Mouse (Mus musculus) left cerebral cortex, adult 2 months (tissue): ENCODE measurements around the gene Klf12. TPM values are rescaled to one million over a fixed set of nuclear protein-coding genes. Genes with fewer than 3 reads are reported as not detected.
"Not testable (repeated sequence)": the region's sequence is repeated elsewhere in the genome, so short reads cannot be mapped to it uniquely, and the experiment has no call there.

ENCODE experiments used
- DNase-seq, 2 experiments: peaks; one replicate each; pipeline ENCODE4 v3.0.0; 2021 to 2022; ENCODE audit warnings: low spot score in 2 of 2, mixed read lengths in 1 of 2; ENCODE audit errors: extremely low spot score in 1 of 2
- H3K27ac ChIP-seq: fragments of 200-600 bp; 2 replicates; pipeline ENCODE4 v1.8.1; 2022
- H3K4me3 ChIP-seq: fragments of 200-600 bp; 2 replicates; pipeline ENCODE4 v1.8.1; 2022
- CTCF ChIP-seq: fragments of 200-600 bp; IDR thresholded peaks from 2 replicates; pipeline ENCODE4 v1.8.1; 2022; ENCODE audit warnings: antibody characterized with exemption, mild to moderate bottlenecking, moderate library complexity
- intact Hi-C: fragments of 180-260 bp; cut with DNase I; formaldehyde crosslinking; loops from one replicate; pipeline ENCODE4 v1.15.1; 2025
- total RNA-seq, 2 experiments: library from RNA; stranded (reverse); gene quantifications; 2 replicates each; pipeline ENCODE4 v1.2.3; 2021

Klf12 gene
- total RNA-seq, 2 experiments from 2014 or later = 53.6 to 55.7 TPM

- intact Hi-C loops = no loop called here
- no peak overlapping the region for H3K4me3 ChIP-seq
- no peak for TF ChIP-seq CTCF
- DNase-seq = no peak
- no peak overlapping the region for H3K27ac ChIP-seq
Measured at GRCm38 (mm10) chr14:99900902-99901301, 383.6 kb downstream of the Klf12 start.

- DNase-seq = no peak
- no peak for TF ChIP-seq CTCF
- Histone ChIP-seq H3K27ac (no peak overlapping the region), H3K4me3 (no peak overlapping the region)
- intact Hi-C loops = loop anchor here (10.0 kb wide), 2 partner anchors 264 to 524 kb away; no protein-coding TSS in a partner anchor
Measured at GRCm38 (mm10) chr14:99898861-99899260, 385.6 kb downstream of the Klf12 start.

GRCm38 (mm10) chr14:99894708-99895383 lies 389.6 kb downstream of the Klf12 start:
- peak; percentile 72 to 74 for DNase-seq
- Histone ChIP-seq H3K27ac (no peak overlapping the region), H3K4me3 (no peak overlapping the region)
- intact Hi-C loops = loop anchor here (1.0 to 10.0 kb wide), 5 partner anchors 148 to 753 kb away; partner anchors contain the start of gene Klf5
- peak; percentile 97 for TF ChIP-seq CTCF

- no peak for TF ChIP-seq CTCF
- intact Hi-C loops = loop anchor here (1.0 to 10.0 kb wide), 5 partner anchors 147 to 752 kb away; partner anchors contain the start of gene Klf5
- Histone ChIP-seq H3K27ac (no peak overlapping the region), H3K4me3 (no peak overlapping the region)
- peak; percentile 55 to 65 for DNase-seq
Measured at GRCm38 (mm10) chr14:99894062-99894461, 390.4 kb downstream of the Klf12 start.

GRCm38 (mm10) chr14:99886503-99886902 lies 398.0 kb downstream of the Klf12 start:
- no peak for TF ChIP-seq CTCF
- Histone ChIP-seq H3K27ac (no peak overlapping the region), H3K4me3 (no peak overlapping the region)
- no peak for DNase-seq
- intact Hi-C loops = no loop called here

GRCm38 (mm10) chr14:99885562-99885961 lies 398.9 kb downstream of the Klf12 start:
- no peak overlapping the region for H3K4me3 ChIP-seq
- TF ChIP-seq CTCF = no peak; the same call in none of the 2 replicates
- H3K27ac ChIP-seq = no peak overlapping the region
- intact Hi-C loops = no loop called here
- no peak for DNase-seq

GRCm38 (mm10) chr14:99885128-99885527 lies 399.4 kb downstream of the Klf12 start:
- intact Hi-C loops = no loop called here
- TF ChIP-seq CTCF = no peak
- Histone ChIP-seq H3K4me3 (no peak overlapping the region), H3K27ac (no peak overlapping the region)
- no peak for DNase-seq

GRCm38 (mm10) chr14:99876791-99877578 lies 407.5 kb downstream of the Klf12 start:
- no peak for TF ChIP-seq CTCF
- Histone ChIP-seq H3K4me3 (no peak overlapping the region), H3K27ac (no peak overlapping the region)
- no peak for DNase-seq
- intact Hi-C loops = no loop called here

- TF ChIP-seq CTCF = no peak
- intact Hi-C loops = no loop called here
- DNase-seq = no peak
- Histone ChIP-seq H3K4me3 (no peak overlapping the region), H3K27ac (no peak overlapping the region)
Measured at GRCm38 (mm10) chr14:99873725-99874124, 410.8 kb downstream of the Klf12 start.

- peak overlapping the region; percentile 76 for H3K27ac ChIP-seq
- no peak for TF ChIP-seq CTCF
- intact Hi-C loops = no loop called here
- no peak overlapping the region for H3K4me3 ChIP-seq
- no peak for DNase-seq
Measured at GRCm38 (mm10) chr14:99856158-99857011, 428.1 kb downstream of the Klf12 start.

- intact Hi-C loops, H3K4me3 ChIP-seq, H3K27ac ChIP-seq, DNase-seq: not testable (repeated sequence)
Measured at GRCm38 (mm10) chr14:99854467-99854807, 430.0 kb downstream of the Klf12 start.

- intact Hi-C loops, DNase-seq: not testable (repeated sequence)
Measured at GRCm38 (mm10) chr14:99853769-99854466, 430.6 kb downstream of the Klf12 start.

More at GRCm38 (mm10) chr14:99853769-99854466, 430.6 kb downstream of the Klf12 start:
- H3K27ac ChIP-seq, H3K4me3 ChIP-seq: not testable (repeated sequence)
